Mouse (Mus musculus): ENCODE measurements around the gene Slc30a7.

GRCm38 (mm10) chr3:116007941-116008440 lies 785 bp upstream of the Slc30a7 start:
- TF ChIP-seq POLR2A (IDR thresholded peaks at IDR 0.05; ENCODE audit: borderline replicate concordance, control insufficient read depth, low read depth, low read length) (no peak), CTCF (IDR thresholded peaks at IDR 0.05; ENCODE audit: control insufficient read depth, insufficient read depth, low read length) (no peak)
